Mouse (Mus musculus) kidney, adult 2 months (tissue): ENCODE results near the gene Rbpjl.

Experiments used
- CTCF ChIP-seq: fragments of 200-500 bp; conservative IDR thresholded peaks from 2 replicates; pipeline ENCODE4 v1.5.1; 2011; ENCODE audit warnings: low read depth, mild to moderate bottlenecking, control low read depth, low read length, moderate library complexity, mixed read lengths; ENCODE audit not compliant: insufficient read depth, insufficient read length
- POLR2A ChIP-seq: fragments of 200-500 bp; IDR thresholded peaks from one replicate; pipeline ENCODE4 v1.6.1; 2011; ENCODE audit warnings: low read depth, low read length, control low read depth

- TF ChIP-seq CTCF (no peak), POLR2A (no peak)
Measured at GRCm38 (mm10) chr2:164393126-164393525, 9.8 kb upstream of the Rbpjl start.
